Mouse (Mus musculus) kidney, embryonic 16.5 days (tissue): ENCODE data around the gene Cdc7. TPM values are rescaled to one million over a fixed set of nuclear protein-coding genes. Genes with fewer than 3 reads are reported as not detected.

ENCODE experiments used
- ATAC-seq: fragments of 200-750 bp; cut with Nextera tagmentation; 2 replicates; pipeline ENCODE4 v1.8.0; 2017; ENCODE audit warnings: moderate TSS enrichment; ENCODE audit not compliant: low FRiP score, low TSS enrichment
- H3K27ac ChIP-seq: fragments of 300-500 bp; sonication (generic); 2 replicates; pipeline ENCODE4 v1.5.1; 2014; ENCODE audit warnings: low read length
- H3K27me3 ChIP-seq: fragments of 300-500 bp; sonication (generic); 2 replicates; pipeline ENCODE4 v1.6.1; 2014; ENCODE audit warnings: low read length, control low read depth, mixed read lengths; ENCODE audit not compliant: insufficient read depth
- H3K36me3 ChIP-seq: fragments of 300-500 bp; sonication (generic); 2 replicates; pipeline ENCODE4 v1.6.1; 2014; ENCODE audit warnings: low read length, control low read depth, mixed read lengths; ENCODE audit not compliant: insufficient read depth
- H3K4me1 ChIP-seq: fragments of 300-500 bp; sonication (generic); 2 replicates; pipeline ENCODE4 v1.6.1; 2014; ENCODE audit warnings: low read length, control low read depth, mixed read lengths; ENCODE audit not compliant: insufficient read depth
- H3K4me2 ChIP-seq: fragments of 300-500 bp; sonication (generic); replicated peaks from 2 replicates; pipeline ENCODE4 v1.6.1; 2014; ENCODE audit warnings: low read depth, low read length
- H3K4me3 ChIP-seq: fragments of 300-500 bp; sonication (generic); 2 replicates; pipeline ENCODE4 v1.5.1; 2014; ENCODE audit warnings: mild to moderate bottlenecking, low read length
- H3K9ac ChIP-seq: fragments of 300-500 bp; sonication (generic); replicated peaks from 2 replicates; pipeline ENCODE4 v1.6.1; 2014; ENCODE audit warnings: low read length
- H3K9me3 ChIP-seq: fragments of 300-500 bp; sonication (generic); 2 replicates; pipeline ENCODE4 v1.6.1; 2016; ENCODE audit warnings: low read length, control low read depth
- WGBS: fragments of 180-500 bp; shearing (Covaris S2); extraction: QIAGEN DNeasy Blood & Tissue Kit; methylation state at CpG from one replicate; pipeline ENCODE4 v1.1.7; 2014; 5-methylcytosine and 5-hydroxymethylcytosine counted together
- polyA plus RNA-seq: library from polyadenylated mRNA; unstranded; fragments of >200 nt; fragmentation: Nextera tagmentation; extraction: Ambion mirVana; gene quantifications from 2 replicates; pipeline ENCODE4 v1.2.1, GENCODE M21; 2015

The Cdc7 gene
- polyA plus RNA-seq = 44.8 and 47.4 TPM in 2 replicates

- H3K27me3 ChIP-seq = no peaks in the 10 kb centered on the region
- 5% methylated on average over 54 of the region's 54 CpGs for WGBS
- H3K9me3 ChIP-seq = peaks cover 6% of the 10 kb centered on the region; the same call in 1 of the 2 replicates
- peak; percentile 95 for ATAC-seq
- H3K9ac ChIP-seq = peak within 1 kb of the TSS; percentile 83
- H3K4me1 ChIP-seq = peaks cover 16% of the 10 kb centered on the region
- peaks cover 6% of the 10 kb centered on the region; the same call in 1 of the 2 replicates for H3K36me3 ChIP-seq
- peak within 1 kb of the TSS; percentile 85 for H3K4me2 ChIP-seq
- peak within 1 kb of the TSS; percentile 76 for H3K27ac ChIP-seq
- H3K4me3 ChIP-seq = peak within 1 kb of the TSS; percentile 82
Observed at GRCm38 (mm10) chr5:106963584-106964512, at the start of gene Cdc7. Cdc7 (plus strand) TSS chr5:106964322.

GRCm38 (mm10) chr5:106919315-106919714 is 44.8 kb upstream of the Cdc7 start:
- no peak overlapping the region for H3K9ac ChIP-seq
- H3K27me3 ChIP-seq = no peaks in the 10 kb centered on the region
- H3K4me3 ChIP-seq = no peak overlapping the region
- H3K27ac ChIP-seq = no peak overlapping the region
- no peaks in the 10 kb centered on the region for H3K9me3 ChIP-seq
- no peak for ATAC-seq
- H3K36me3 ChIP-seq = no peaks in the 10 kb centered on the region
- H3K4me1 ChIP-seq = no peaks in the 10 kb centered on the region
- no peak overlapping the region for H3K4me2 ChIP-seq

- no peak within 1 kb of the TSS for H3K27ac ChIP-seq
Observed at GRCm38 (mm10) chr5:106925488-106926368, 38.4 kb upstream of the Cdc7 start, which contains the start of gene Hfm1. Hfm1 (minus strand) TSS chr5:106926321.

GRCm38 (mm10) chr5:106926369-106926686 is 37.8 kb upstream of the Cdc7 start:
- H3K9ac ChIP-seq = peak overlapping the region; percentile 78
- no peaks in the 10 kb centered on the region for H3K36me3 ChIP-seq
- H3K4me2 ChIP-seq = peak overlapping the region; percentile 95
- ATAC-seq = no peak
- H3K4me1 ChIP-seq = peaks cover 6% of the 10 kb centered on the region; the same call in 1 of the 2 replicates
- H3K27ac ChIP-seq = no peak overlapping the region
- no peaks in the 10 kb centered on the region for H3K27me3 ChIP-seq
- no peaks in the 10 kb centered on the region for H3K9me3 ChIP-seq
- 32% methylated on average over 4 of the region's 4 CpGs for WGBS
- H3K4me3 ChIP-seq = peak overlapping the region; percentile 65

More at GRCm38 (mm10) chr5:106925488-106926368, 38.4 kb upstream of the Cdc7 start, which contains the start of gene Hfm1:
- H3K9ac ChIP-seq = peak within 1 kb of the TSS; percentile 78
- no peaks in the 10 kb centered on the region for H3K36me3 ChIP-seq
- ATAC-seq = peak; percentile 96
- peak within 1 kb of the TSS; percentile 65 for H3K4me3 ChIP-seq
- no peaks in the 10 kb centered on the region for H3K27me3 ChIP-seq
- under 1% methylated on average over 53 of the region's 76 CpGs for WGBS
- H3K4me1 ChIP-seq = peaks cover 6% of the 10 kb centered on the region; the same call in 1 of the 2 replicates
- H3K4me2 ChIP-seq = peak within 1 kb of the TSS; percentile 95
- H3K9me3 ChIP-seq = no peaks in the 10 kb centered on the region

- Histone ChIP-seq H3K4me1 (peaks cover 6% of the 10 kb centered on the region; the same call in 1 of the 2 replicates), H3K36me3 (no peaks in the 10 kb centered on the region), H3K9me3 (no peaks in the 10 kb centered on the region), H3K4me2 (no peak overlapping the region), H3K27ac (no peak overlapping the region), H3K9ac (no peak overlapping the region), H3K4me3 (no peak overlapping the region), H3K27me3 (no peaks in the 10 kb centered on the region)
- ATAC-seq = no peak
- 74% methylated on average over 4 of the region's 4 CpGs for WGBS
Observed at GRCm38 (mm10) chr5:106927996-106928395, 36.1 kb upstream of the Cdc7 start.

DNA sequence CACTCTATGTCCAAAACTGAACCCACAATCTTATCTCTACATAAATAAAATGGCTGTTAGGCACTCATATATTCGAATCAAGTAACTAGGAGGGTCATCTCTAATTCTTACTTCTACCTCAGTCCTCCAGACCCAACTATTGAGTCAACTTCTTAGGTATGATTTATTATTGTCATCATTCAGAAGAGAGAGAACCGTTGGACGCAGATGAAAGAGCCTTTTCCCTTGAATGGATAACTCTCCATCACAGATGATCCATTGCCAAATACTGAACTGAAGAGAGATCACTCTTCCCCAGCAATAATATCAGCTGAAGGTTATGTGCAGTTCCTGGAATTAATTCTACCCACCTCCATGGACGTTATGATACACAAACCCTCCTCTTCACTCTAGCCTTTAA is 17.8 kb upstream of the Cdc7 start:
- H3K9ac ChIP-seq = no peak overlapping the region
- WGBS = 79% methylated on average over 4 of the region's 4 CpGs
- H3K4me3 ChIP-seq = no peak overlapping the region
- H3K27me3 ChIP-seq = no peaks in the 10 kb centered on the region
- no peak for ATAC-seq
- no peaks in the 10 kb centered on the region for H3K9me3 ChIP-seq
- no peak overlapping the region for H3K4me2 ChIP-seq
- no peaks in the 10 kb centered on the region for H3K36me3 ChIP-seq
- no peaks in the 10 kb centered on the region for H3K4me1 ChIP-seq
- H3K27ac ChIP-seq = no peak overlapping the region

- H3K27ac ChIP-seq = no peak overlapping the region
- H3K4me3 ChIP-seq = no peak overlapping the region
- ATAC-seq = no peak
- H3K27me3 ChIP-seq = no peaks in the 10 kb centered on the region
- no peak overlapping the region for H3K4me2 ChIP-seq
- no peaks in the 10 kb centered on the region for H3K36me3 ChIP-seq
- no peaks in the 10 kb centered on the region for H3K4me1 ChIP-seq
- 81% methylated on average over 6 of the region's 6 CpGs for WGBS
- no peak overlapping the region for H3K9ac ChIP-seq
- peaks cover under 1% of the 10 kb centered on the region; the same call in 1 of the 2 replicates for H3K9me3 ChIP-seq
Observed at GRCm38 (mm10) chr5:106948683-106949082, 15.4 kb upstream of the Cdc7 start.

DNA sequence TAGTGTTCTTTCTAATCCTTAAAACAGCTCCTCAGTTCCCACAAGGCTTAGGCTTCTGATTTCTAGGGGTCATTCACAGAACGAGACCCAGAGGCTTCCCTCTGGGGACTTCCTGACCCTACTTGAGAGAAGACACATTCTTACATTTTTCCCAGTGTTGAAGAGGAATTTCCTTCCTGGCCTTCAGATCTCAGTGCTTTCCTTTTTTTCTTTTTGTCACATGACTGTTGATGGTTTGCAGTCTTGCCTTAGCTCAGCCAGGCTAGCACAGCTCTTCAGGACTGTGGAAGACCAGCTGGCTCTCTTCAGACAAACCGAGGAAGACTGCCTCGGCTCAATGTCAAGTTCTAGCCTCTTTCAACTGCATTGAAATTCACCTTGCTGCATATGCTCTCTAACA is 7.7 kb upstream of the Cdc7 start:
- no peak overlapping the region for H3K4me3 ChIP-seq
- peaks cover 14% of the 10 kb centered on the region for H3K9me3 ChIP-seq
- H3K9ac ChIP-seq = no peak overlapping the region
- H3K27ac ChIP-seq = peak overlapping the region; percentile 51
- no peaks in the 10 kb centered on the region for H3K4me1 ChIP-seq
- ATAC-seq = peak; percentile 85
- H3K4me2 ChIP-seq = no peak overlapping the region
- 45% methylated on average over 3 of the region's 3 CpGs for WGBS
- H3K27me3 ChIP-seq = no peaks in the 10 kb centered on the region
- no peaks in the 10 kb centered on the region for H3K36me3 ChIP-seq

DNA sequence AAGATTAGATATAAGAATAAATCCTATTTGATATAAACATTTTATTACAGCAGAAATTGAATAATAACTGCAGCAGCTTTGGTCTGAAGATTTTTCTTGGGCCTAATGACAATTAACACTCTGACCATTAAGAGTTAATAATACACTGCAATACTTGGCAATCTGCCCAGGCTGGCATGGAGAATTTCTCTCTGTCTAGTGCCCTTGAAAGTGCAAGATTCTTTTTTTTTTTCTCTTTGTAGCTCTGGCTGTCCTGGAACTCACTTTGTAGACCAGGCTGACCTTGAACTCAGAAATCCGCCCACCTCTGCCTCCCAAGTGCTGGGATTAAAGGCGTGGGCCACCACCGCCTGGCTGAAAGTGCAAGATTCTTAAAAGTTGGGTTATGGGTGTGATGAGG is 5.1 kb upstream of the Cdc7 start:
- H3K9ac ChIP-seq = no peak overlapping the region
- no peaks in the 10 kb centered on the region for H3K27me3 ChIP-seq
- ATAC-seq = no peak
- peaks cover 10% of the 10 kb centered on the region for H3K9me3 ChIP-seq
- H3K4me2 ChIP-seq = no peak overlapping the region
- no peaks in the 10 kb centered on the region for H3K36me3 ChIP-seq
- WGBS = 91% methylated on average over 3 of the region's 3 CpGs
- no peak overlapping the region for H3K4me3 ChIP-seq
- 0 out of 2 replicates have a peak, but pooled peaks cover 5% of the 10 kb centered on the region for H3K4me1 ChIP-seq
- H3K27ac ChIP-seq = no peak overlapping the region
